Mouse (Mus musculus) E14TG2a.4 (cell line): ENCODE results near the gene Ak1.

Experiments
- CTCF ChIP-seq: conservative IDR thresholded peaks from 2 replicates; pipeline ENCODE4 v1.5.1; 2014; ENCODE audit warnings: low read length
- POU5F1 ChIP-seq: IDR thresholded peaks from 2 replicates; pipeline ENCODE4 v1.6.1; 2014; ENCODE audit warnings: low read length, borderline replicate concordance

- TF ChIP-seq CTCF (no peak), POU5F1 (no peak)
These were observed 34.6 kb upstream of the Ak1 start, which contains the start of gene St6galnac4 for GRCm38 (mm10) chr2:32586871-32587351.
